Mouse (Mus musculus) thymus, postnatal 10 days (tissue): ENCODE measurements around the gene Bola1.

Experiments used
- DNase-seq, 2 experiments: peaks; one replicate each; pipeline ENCODE4 v3.0.0; 2021; ENCODE audit warnings: low spot score in 2 of 2

Bola1 gene

DNA sequence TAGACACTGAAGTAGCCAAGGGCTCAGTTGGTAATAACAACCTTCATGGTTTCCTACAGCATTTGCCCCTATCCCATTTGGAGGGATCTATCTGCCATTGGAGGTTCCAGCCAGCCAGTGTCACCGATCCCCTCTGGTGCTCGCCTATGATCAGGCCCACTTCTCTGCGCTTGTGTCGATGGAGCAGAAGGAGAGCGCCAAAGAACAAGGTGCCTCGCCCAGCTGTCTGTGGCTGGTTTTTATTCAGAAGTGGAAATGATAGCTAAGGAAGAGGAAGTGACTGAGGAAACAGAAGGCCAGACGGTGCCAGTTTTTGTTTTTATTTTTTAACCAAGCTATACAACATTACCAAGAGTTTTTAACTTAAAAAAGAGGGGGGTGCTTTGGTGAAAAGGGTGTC is 67.7 kb downstream of the Bola1 start:
- no peak for DNase-seq

DNA sequence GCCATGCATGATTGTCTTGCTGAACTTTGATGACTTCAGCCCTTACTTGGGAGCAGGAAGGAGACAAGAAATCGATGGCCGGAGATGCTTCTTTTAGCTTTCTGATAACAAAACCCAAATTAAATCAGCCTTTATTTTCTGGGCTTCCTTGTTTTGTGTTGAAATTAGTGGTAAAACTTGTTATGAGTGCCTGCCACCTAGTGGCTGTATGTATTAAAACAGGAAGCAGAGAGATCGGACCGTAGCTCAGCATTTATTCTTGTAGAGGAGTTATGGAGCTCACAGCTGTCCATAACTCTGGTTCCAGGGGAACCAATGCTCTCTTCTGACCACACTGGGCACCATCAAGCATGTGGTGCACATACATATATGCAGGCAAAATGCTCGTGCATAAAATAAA is 71.6 kb downstream of the Bola1 start:
- peak; percentile 18 to 62 for DNase-seq
